Mouse (Mus musculus): Measurements from ENCODE around the gene Sigirr. TPM values are rescaled to one million over a fixed set of nuclear protein-coding genes. Genes with fewer than 3 reads are reported as not detected.

Sigirr gene
- polyA plus RNA-seq, 1 experiment from 2014 or later: 28.1 TPM

- ATAC-seq (ENCODE audit: low read depth): peak; percentile 30; the same call in 1 of the 2 replicates
- H3K27me3 ChIP-seq (ENCODE audit: control insufficient read depth, insufficient read depth, low read depth, low read length): peaks cover 40% of the 10 kb centered on the region
- H3K9me3 ChIP-seq (replicated peaks; ENCODE audit: control insufficient read depth, low read length): no peaks in the 10 kb centered on the region
- 1% methylated on average over 51 of the region's 51 CpGs for WGBS (ENCODE audit: insufficient replicate concordance)
- peak overlapping the region; percentile 62 for H3K4me2 ChIP-seq (ENCODE audit: low read depth, low read length)
- peak overlapping the region; percentile 41 for H3K4me3 ChIP-seq (ENCODE audit: low read depth, low read length)
- no peak overlapping the region for H3K27ac ChIP-seq (ENCODE audit: low read length)
- no peaks in the 10 kb centered on the region for H3K36me3 ChIP-seq (ENCODE audit: control insufficient read depth, insufficient read depth)
- H3K4me1 ChIP-seq (ENCODE audit: control insufficient read depth, low read depth, low read length): peaks cover 7% of the 10 kb centered on the region; the same call in 1 of the 2 replicates
- no peak overlapping the region for H3K9ac ChIP-seq (ENCODE audit: low read depth, low read length)
Observed at GRCm38 (mm10) chr7:141070058-141070862, 30.1 kb downstream of the Sigirr start.

DNA sequence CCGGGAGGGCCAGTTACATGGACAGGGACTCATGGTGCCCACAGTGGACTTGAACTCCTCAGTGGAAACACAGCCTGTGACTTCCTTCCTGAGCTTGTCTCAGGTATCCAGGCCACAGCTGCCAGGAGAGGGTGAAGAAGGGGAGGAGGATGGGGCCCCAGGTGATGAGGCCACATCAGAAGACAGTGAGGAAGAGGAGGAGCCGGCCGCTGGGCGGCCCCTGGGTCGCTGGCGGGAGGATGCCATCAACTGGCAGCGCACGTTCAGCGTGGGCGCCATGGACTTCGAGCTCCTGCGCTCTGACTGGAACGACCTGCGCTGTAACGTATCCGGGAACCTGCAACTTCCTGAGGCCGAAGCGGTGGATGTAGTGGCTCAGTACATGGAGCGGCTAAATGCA, 32.0 kb downstream of the Sigirr start:
- Histone ChIP-seq H3K27ac (ENCODE audit: low read length) (no peak overlapping the region), H3K27me3 (ENCODE audit: control insufficient read depth, insufficient read depth, low read depth, low read length) (peaks cover 40% of the 10 kb centered on the region)
- ATAC-seq (ENCODE audit: low read depth): no peak

DNA sequence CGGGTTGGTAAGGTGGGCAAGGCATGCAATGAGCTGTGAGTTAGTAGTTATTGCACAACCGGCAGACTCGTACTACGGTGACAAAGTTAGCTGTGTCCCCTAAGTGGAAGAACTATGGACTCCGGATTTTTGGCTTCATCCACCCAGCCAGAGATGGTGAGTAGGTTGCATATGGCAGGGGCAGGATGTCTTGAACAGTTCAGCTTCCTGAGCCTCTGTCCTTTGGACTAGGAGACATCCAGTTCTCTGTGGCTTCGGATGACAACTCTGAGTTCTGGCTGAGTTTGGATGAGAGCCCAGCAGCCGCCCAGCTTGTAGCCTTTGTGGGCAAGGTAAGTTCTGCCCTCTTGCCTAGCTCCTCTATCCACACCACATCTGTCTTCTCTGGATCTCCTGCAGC, 35.8 kb downstream of the Sigirr start:
- Histone ChIP-seq H3K36me3 (ENCODE audit: control insufficient read depth, insufficient read depth) (no peaks in the 10 kb centered on the region), H3K4me3 (ENCODE audit: low read depth, low read length) (no peak overlapping the region), H3K27me3 (ENCODE audit: control insufficient read depth, insufficient read depth, low read depth, low read length) (peaks cover 40% of the 10 kb centered on the region), H3K4me1 (ENCODE audit: control insufficient read depth, low read depth, low read length) (peaks cover 17% of the 10 kb centered on the region), H3K4me2 (ENCODE audit: low read depth, low read length) (no peak overlapping the region; the same call in 1 of the 2 replicates), H3K9me3 (replicated peaks; ENCODE audit: control insufficient read depth, low read length) (no peaks in the 10 kb centered on the region), H3K27ac (ENCODE audit: low read length) (no peak overlapping the region), H3K9ac (ENCODE audit: low read depth, low read length) (no peak overlapping the region)
- ATAC-seq (ENCODE audit: low read depth): peak; percentile 18
- 59% methylated on average over 7 of the region's 7 CpGs for WGBS (ENCODE audit: insufficient replicate concordance)

More for the DNA sequence above, 32.0 kb downstream of the Sigirr start:
- Histone ChIP-seq H3K4me2 (ENCODE audit: low read depth, low read length) (no peak overlapping the region), H3K4me1 (ENCODE audit: control insufficient read depth, low read depth, low read length) (peaks cover 12% of the 10 kb centered on the region), H3K9me3 (replicated peaks; ENCODE audit: control insufficient read depth, low read length) (no peaks in the 10 kb centered on the region), H3K36me3 (ENCODE audit: control insufficient read depth, insufficient read depth) (no peaks in the 10 kb centered on the region), H3K4me3 (ENCODE audit: low read depth, low read length) (no peak overlapping the region), H3K9ac (ENCODE audit: low read depth, low read length) (no peak overlapping the region)
- WGBS (ENCODE audit: insufficient replicate concordance): 60% methylated on average over 19 of the region's 19 CpGs

DNA sequence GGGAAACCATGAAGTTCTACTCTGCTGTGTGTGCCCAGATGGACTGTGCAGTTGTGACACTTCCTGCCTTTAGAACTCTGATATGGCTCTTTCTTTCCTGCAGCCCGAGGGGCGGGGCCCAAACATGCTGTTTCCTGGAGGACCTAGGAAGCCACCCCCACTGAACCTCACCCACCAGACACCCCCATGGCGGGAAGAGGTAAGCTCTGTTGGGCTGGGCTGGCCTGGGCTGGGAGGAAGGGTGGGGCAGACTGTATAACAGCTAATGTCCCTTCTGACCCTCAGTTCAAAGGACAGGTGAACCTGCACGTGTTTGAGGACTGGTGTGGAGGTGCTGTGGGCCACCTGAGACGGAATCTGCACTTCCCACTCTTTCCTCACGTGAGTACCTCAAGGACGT, 36.2 kb downstream of the Sigirr start:
- H3K36me3 ChIP-seq (ENCODE audit: control insufficient read depth, insufficient read depth): no peaks in the 10 kb centered on the region
- H3K9me3 ChIP-seq (replicated peaks; ENCODE audit: control insufficient read depth, low read length): no peaks in the 10 kb centered on the region
- peaks cover 17% of the 10 kb centered on the region for H3K4me1 ChIP-seq (ENCODE audit: control insufficient read depth, low read depth, low read length)
- H3K27ac ChIP-seq (ENCODE audit: low read length): no peak overlapping the region
- H3K4me3 ChIP-seq (ENCODE audit: low read depth, low read length): no peak overlapping the region
- peaks cover 41% of the 10 kb centered on the region for H3K27me3 ChIP-seq (ENCODE audit: control insufficient read depth, insufficient read depth, low read depth, low read length)
- no peak overlapping the region; the same call in 1 of the 2 replicates for H3K4me2 ChIP-seq (ENCODE audit: low read depth, low read length)
- ATAC-seq (ENCODE audit: low read depth): peak; percentile 54
- no peak overlapping the region for H3K9ac ChIP-seq (ENCODE audit: low read depth, low read length)
- 24% methylated on average over 7 of the region's 7 CpGs for WGBS (ENCODE audit: insufficient replicate concordance)

DNA sequence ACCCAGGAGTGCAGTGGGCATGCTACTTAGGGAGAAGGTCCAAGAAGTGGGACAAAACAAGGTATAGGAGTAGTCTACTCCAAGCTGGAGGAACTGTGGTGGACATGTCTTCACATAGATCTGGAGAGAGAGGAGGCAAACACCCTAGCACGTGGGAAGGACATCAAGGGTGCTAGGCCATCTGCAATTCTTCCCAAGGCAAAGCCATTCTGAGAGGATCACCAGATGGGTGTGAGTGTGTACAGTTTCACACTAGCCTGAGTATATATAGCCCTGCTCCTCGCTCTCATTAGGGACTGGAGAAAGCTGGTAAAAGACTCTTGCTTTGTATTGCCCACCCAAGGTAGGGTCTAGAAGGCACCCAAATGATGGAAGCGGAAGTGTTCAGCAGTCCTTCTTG, 37.0 kb downstream of the Sigirr start:
- no peak for ATAC-seq (ENCODE audit: low read depth)
- Histone ChIP-seq H3K4me3 (ENCODE audit: low read depth, low read length) (no peak overlapping the region), H3K4me2 (ENCODE audit: low read depth, low read length) (no peak overlapping the region), H3K4me1 (ENCODE audit: control insufficient read depth, low read depth, low read length) (peaks cover 17% of the 10 kb centered on the region), H3K27me3 (ENCODE audit: control insufficient read depth, insufficient read depth, low read depth, low read length) (peaks cover 44% of the 10 kb centered on the region), H3K9me3 (replicated peaks; ENCODE audit: control insufficient read depth, low read length) (no peaks in the 10 kb centered on the region), H3K27ac (ENCODE audit: low read length) (no peak overlapping the region), H3K9ac (ENCODE audit: low read depth, low read length) (no peak overlapping the region), H3K36me3 (ENCODE audit: control insufficient read depth, insufficient read depth) (no peaks in the 10 kb centered on the region)
- 67% methylated on average over 3 of the region's 3 CpGs for WGBS (ENCODE audit: insufficient replicate concordance)

- Histone ChIP-seq H3K9ac (ENCODE audit: low read depth, low read length) (no peak overlapping the region), H3K4me2 (ENCODE audit: low read depth, low read length) (no peak overlapping the region), H3K36me3 (ENCODE audit: control insufficient read depth, insufficient read depth) (no peaks in the 10 kb centered on the region), H3K4me1 (ENCODE audit: control insufficient read depth, low read depth, low read length) (peaks cover 17% of the 10 kb centered on the region), H3K9me3 (replicated peaks; ENCODE audit: control insufficient read depth, low read length) (no peaks in the 10 kb centered on the region), H3K27ac (ENCODE audit: low read length) (no peak overlapping the region), H3K4me3 (ENCODE audit: low read depth, low read length) (no peak overlapping the region), H3K27me3 (ENCODE audit: control insufficient read depth, insufficient read depth, low read depth, low read length) (peaks cover 46% of the 10 kb centered on the region)
- no peak for ATAC-seq (ENCODE audit: low read depth)
- 28% methylated on average over 7 of the region's 7 CpGs for WGBS (ENCODE audit: insufficient replicate concordance)
Observed at GRCm38 (mm10) chr7:141062525-141062924, 37.8 kb downstream of the Sigirr start.

DNA sequence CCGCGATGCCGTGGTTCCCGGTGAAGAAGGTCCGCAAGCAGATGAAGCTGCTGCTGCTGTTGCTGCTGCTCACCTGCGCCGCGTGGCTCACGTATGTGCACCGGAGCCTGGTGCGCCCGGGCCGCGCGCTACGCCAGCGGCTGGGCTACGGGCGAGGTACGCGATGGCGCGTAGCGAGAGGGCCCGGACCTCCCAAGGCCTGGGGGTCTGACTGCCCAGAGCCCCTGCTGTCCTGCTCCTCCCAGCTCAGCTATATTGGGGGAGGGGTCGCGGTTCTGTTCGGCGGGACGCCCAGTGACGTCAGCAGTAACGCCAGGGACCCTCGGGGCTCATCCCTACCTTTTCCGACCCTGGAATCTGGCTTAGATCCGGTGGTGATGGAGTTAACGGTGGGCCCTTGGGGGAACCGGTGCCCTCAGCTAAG, 39.1 kb downstream of the Sigirr start:
- ATAC-seq (ENCODE audit: low read depth): no peak
- Histone ChIP-seq H3K4me3 (ENCODE audit: low read depth, low read length) (peak overlapping the region; percentile 52), H3K27ac (ENCODE audit: low read length) (no peak overlapping the region), H3K36me3 (ENCODE audit: control insufficient read depth, insufficient read depth) (no peaks in the 10 kb centered on the region), H3K4me2 (ENCODE audit: low read depth, low read length) (peak overlapping the region; percentile 71), H3K4me1 (ENCODE audit: control insufficient read depth, low read depth, low read length) (peaks cover 17% of the 10 kb centered on the region), H3K27me3 (ENCODE audit: control insufficient read depth, insufficient read depth, low read depth, low read length) (peaks cover 50% of the 10 kb centered on the region), H3K9me3 (replicated peaks; ENCODE audit: control insufficient read depth, low read length) (no peaks in the 10 kb centered on the region), H3K9ac (ENCODE audit: low read depth, low read length) (no peak overlapping the region)
- 3% methylated on average over 37 of the region's 37 CpGs for WGBS (ENCODE audit: insufficient replicate concordance)

DNA sequence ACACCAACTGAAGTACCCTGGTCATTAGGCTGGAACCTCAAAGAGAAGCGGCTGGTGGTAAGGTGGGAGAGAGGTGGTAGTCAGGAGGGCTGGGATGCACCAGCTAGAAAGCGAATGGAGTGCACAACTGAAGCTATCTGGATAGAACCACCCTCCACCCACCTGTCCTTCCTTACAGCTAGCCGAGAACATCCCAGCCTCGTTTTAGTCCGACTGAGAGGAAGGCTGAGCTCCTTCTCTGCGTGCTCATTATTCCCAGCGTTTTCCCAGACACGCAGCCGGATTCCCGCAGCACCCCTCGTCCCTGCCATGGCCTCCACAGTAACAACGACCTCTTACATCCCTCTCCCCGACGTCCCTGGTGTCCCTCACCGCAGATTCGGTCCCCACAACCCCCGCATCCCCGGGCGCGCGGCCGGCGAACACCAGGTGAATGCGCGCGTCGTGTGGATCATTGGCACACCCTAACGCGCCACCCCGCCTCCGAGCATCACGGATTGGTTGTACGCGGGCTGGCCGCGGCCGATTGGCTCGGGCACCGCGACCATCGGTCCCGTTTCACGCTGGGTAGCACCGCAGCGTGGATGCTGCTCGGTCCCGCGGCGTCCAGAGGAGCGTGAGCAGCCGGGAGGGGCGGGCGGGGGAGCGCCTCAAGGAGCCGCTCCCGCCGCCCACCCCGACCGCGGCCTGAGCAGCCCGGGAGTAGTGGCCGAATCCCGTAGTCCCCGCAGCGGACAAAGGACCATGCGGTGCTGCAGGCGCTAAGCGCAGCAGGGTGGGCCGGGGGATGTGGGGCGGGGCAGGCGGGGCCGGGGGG, 39.7 kb downstream of the Sigirr start, which contains the start of gene B4galnt4:
TSS of gene B4galnt4 (plus strand) at position 679 of the 817 bp plus-strand sequence.
- peak; percentile 57 for ATAC-seq (ENCODE audit: low read depth)
- H3K9ac ChIP-seq (ENCODE audit: low read depth, low read length): no peak within 1 kb of the TSS
- whole genome bisulfite sequencing (ENCODE audit: insufficient replicate concordance): 1% methylated on average over 72 of the region's 72 CpGs
- H3K36me3 ChIP-seq (ENCODE audit: control insufficient read depth, insufficient read depth): no peaks in the 10 kb centered on the region
- H3K27me3 ChIP-seq (ENCODE audit: control insufficient read depth, insufficient read depth, low read depth, low read length): peaks cover 50% of the 10 kb centered on the region
- peaks cover 17% of the 10 kb centered on the region for H3K4me1 ChIP-seq (ENCODE audit: control insufficient read depth, low read depth, low read length)
- no peak within 1 kb of the TSS for H3K27ac ChIP-seq (ENCODE audit: low read length)
- no peaks in the 10 kb centered on the region for H3K9me3 ChIP-seq (replicated peaks; ENCODE audit: control insufficient read depth, low read length)
- H3K4me3 ChIP-seq (ENCODE audit: low read depth, low read length): peak within 1 kb of the TSS; percentile 52
- peak within 1 kb of the TSS; percentile 71 for H3K4me2 ChIP-seq (ENCODE audit: low read depth, low read length)

Data from liver, embryonic 16.5 days (tissue).